Mouse (Mus musculus) E14TG2a.4 (cell line): ENCODE data around the gene Nlrc3.

Experiments
- CTCF ChIP-seq: conservative IDR thresholded peaks from 2 replicates; pipeline ENCODE4 v1.5.1; 2014; ENCODE audit warnings: low read length
- NANOG ChIP-seq: IDR thresholded peaks from 2 replicates; pipeline ENCODE4 v1.6.1; 2014; ENCODE audit warnings: borderline replicate concordance, low read length, mixed read lengths

DNA sequence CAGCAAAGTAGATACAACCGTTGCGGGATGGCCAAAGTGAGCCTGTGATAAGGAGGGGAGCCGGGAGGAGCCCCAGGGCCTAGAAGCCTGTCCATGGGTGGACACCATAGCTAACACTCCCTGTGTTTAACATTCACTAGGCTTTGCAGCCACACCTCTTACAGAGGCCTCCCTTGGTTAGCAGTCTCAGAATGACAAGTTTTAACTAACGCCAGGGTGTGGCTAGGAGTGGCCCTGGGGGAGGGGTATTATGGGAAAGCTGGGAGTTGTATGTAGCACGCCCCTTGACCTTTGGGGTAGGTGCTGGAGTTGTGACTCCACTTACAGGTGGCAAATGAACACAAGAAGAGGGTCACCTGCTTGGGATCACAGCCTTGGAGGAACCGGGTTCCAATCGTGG, 774 bp downstream of the Nlrc3 start:
- TF ChIP-seq CTCF: no peak
- no peak for TF ChIP-seq NANOG
